Mouse (Mus musculus): ENCODE data around the gene Gm14139. TPM values are rescaled to one million over a fixed set of nuclear protein-coding genes. Genes with fewer than 3 reads are reported as not detected.

Gene Gm14139
- polyA plus RNA-seq, 1 experiment, result 0.14 TPM

Other genes with a start within 250 kb of the Gm14139 start
- gene Zfp120, start 45.0 kb upstream of the Gm14139 start, polyA plus RNA-seq (2012; rRNA removed), result 0.23 TPM in 2 replicates
- gene Gm10770, start 2.1 kb upstream of the Gm14139 start, polyA plus RNA-seq (2012; rRNA removed), result not detected in 2 replicates
- gene Zfp937, start 36.3 kb downstream of the Gm14139 start, polyA plus RNA-seq (2012; rRNA removed), result 0.19 and 0.25 TPM in 2 replicates
- 0.14 TPM in 1 of 2 replicates, not detected in the other for gene Gm21994, start 73.8 kb downstream of the Gm14139 start, polyA plus RNA-seq (2012; rRNA removed)
- 0.04 and 0.07 TPM in 2 replicates for gene Gm14124, start 75.8 kb downstream of the Gm14139 start, polyA plus RNA-seq (2012; rRNA removed)
- not detected in 2 replicates for gene Gm10130, start 141.9 kb downstream of the Gm14139 start, polyA plus RNA-seq (2012; rRNA removed)
- gene 3300002I08Rik, start 181.0 kb downstream of the Gm14139 start, polyA plus RNA-seq (2012; rRNA removed), result 0.90 and 1.3 TPM in 2 replicates

Measured in testis, adult 2 months (tissue).